Mouse (Mus musculus): ENCODE data around the gene Wwc2.

DNA sequence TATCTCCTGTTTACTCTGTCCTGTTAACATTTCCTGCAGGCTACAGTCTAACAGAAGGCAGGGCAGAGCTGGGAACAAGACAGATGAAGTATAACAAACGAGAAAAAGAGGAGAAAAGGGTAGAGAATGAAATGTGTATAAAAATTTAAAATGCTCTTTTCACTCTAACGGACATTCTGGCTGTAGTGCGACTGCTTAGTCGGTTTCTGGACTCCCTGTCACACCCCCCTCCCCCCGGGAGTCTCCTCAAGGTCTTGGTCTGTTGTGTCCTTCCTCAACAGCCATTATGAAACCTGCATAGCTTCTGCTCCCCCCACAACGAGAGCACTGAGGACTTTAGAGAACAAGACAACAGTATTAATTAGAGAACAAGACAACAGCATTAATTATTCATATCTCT, 158.1 kb downstream of the Wwc2 start:
- TF ChIP-seq CTCF (IDR thresholded peaks at IDR 0.05; ENCODE audit: extremely low read depth, insufficient read depth, insufficient read length, insufficient replicate concordance) (no peak), POLR2A (IDR thresholded peaks at IDR 0.05; ENCODE audit: low read depth, low read length) (no peak)

Measured in spleen, adult 2 months (tissue).